Mouse (Mus musculus) thymus, postnatal 25 days (tissue): Measurements from ENCODE around the gene Rreb1.
A peak's percentile ranks its signal among the peaks of the same experiment; 100 is the strongest.

Experiments
- DNase-seq: peaks from one replicate; pipeline ENCODE4 v3.0.0; 2022

Gene Rreb1

DNA sequence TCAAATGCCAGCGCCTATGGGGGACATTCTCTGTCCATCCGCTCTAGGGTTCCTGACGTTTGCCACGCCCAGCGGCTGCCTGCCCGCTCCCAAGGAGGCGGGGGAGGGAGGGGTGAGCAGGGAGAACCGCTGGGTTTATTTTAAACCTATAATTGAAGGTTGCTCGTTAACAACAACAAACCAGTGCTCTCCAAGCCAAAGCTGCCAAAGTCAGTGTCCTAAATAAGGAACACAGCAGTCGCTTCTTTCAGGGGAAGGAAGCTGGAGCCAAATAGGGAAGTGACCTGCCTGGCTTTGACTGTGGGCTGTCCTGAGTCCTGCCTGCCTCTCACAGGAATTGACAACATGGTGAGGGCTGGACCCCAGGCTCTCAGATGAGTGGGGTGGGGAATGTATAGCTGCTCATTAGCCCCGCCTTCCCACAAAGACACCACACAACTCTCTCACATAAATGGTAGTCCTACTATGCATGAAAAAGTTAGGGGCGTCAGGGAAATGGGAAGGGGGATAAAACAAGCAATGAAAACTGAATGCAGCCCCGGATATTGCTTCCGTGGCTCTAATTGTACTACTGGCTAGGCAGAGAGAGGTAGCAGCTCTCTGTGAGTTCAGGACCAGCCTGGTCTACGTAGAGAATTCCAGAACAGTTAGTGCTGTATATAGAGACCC is 181.2 kb downstream of the Rreb1 start:
- no peak for DNase-seq

- DNase-seq: no peak
These were observed 181.7 kb downstream of the Rreb1 start for GRCm38 (mm10) chr13:37959936-37960335.

- no peak for DNase-seq
These were observed 184.3 kb downstream of the Rreb1 start for GRCm38 (mm10) chr13:37962541-37962940.

DNA sequence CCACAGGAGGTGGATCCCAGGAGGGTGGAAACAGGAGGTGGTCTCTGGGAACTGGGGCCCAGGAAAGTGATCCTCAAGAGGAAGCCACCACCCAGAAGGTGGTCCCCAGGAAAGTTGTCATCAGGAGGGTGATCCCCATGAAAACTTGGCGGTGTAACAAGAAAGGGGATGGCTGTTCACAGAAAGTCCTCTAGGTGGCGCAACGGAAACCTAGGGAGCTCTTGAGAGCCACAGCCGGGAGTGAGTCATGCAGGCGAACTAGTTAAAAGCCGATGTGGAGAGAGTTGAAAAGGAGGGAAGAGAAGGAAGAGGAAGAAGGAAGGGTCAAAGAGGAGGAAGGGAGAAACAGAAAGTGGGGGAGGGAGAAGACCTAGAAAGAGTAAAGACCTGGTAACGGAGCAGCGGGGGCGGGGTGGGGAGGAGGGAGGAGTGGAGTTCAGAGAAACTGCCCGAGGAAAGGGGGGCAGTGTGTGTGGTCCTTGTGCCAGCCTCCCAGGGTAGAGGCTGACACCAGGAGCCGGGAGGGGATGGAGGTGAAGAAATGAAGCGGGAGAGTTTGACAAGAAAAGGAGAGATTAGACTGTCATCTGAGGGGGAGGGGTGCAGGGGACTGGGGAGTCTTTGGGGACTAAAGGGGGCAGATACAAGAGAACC is 185.3 kb downstream of the Rreb1 start:
- peak; percentile 73 for DNase-seq

DNA sequence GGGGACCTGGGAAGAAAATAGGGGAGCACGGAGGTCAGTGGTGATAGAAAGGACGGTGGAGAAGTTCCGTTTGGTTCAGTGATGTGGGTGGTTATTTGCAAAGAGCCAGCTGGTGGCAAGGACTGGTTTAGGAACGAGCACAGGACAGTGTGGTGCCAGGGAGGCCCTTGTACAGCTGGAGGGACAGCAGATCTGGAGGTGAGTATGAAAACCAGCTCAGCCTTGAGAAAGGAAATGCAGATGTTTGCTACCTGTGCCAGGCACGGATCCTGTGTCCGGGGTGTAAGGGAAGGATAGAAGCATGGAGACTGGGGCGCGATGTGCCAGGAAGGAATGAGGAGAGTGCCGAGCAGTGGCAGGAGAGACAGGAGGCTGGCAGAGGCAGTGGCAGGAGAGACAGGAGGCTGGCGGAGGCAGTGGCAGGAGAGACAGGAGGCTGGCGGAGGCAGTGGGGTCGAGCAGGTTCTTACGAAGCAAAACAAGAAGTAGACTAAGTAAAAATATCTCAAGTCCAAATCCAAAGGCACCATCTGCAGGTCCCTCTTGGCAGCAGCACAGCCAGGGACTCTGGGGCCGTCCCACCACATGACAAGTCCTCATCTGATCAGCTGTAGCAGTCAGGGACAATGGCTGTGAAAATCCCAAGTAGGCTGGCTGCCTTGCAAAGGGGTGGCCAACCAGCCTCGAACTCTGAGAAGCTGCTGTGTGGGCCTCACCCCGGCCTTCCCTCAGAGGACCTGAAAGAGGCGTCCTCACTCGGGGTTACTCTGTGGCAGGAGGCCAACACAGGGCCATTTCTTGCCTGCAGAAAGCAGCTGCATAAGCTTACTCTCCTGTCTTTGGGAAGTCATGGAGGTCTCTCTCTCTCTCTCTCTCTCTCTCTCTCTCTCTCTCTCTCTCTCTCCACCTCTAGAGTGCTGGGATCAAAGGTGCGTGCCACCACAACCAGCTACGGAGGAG is 186.2 kb downstream of the Rreb1 start:
- no peak for DNase-seq

DNA sequence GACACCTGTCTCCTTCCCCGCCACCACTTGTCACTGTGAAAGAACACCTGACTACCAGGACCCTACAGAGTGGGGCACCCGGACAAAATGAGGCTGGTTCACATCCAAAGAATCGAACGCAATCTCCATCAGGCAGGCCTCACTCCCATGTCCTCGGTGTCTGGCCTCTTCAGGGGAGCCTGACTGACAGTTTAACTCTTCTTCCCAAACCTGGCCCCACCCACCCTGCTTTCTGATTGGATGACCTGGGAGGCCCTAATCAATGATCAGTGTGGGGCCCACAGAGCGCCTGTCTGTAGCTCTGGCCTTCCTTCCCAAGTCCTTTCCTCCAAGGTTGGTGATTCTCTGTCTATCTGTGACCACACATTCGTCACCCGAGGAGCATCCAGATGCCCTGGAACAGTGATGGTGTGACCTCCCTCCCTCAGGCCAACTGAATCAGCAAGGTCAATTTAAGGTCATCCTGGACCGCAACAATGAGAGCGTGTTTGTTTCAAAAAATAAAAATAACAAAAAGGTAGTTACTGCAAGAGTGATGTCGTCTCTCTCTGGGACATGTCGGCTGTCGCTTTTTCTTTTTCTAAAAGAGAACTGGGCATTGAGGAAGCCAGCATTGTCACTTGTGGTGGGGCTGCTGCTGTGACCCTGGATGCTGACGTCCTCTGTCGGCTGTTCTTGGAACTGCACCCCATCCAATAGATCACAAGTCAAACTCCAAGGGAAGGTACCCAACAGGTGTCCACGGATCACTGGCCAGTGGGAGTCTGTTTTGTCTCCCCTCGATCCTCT is 187.1 kb downstream of the Rreb1 start:
- DNase-seq: no peak

DNA sequence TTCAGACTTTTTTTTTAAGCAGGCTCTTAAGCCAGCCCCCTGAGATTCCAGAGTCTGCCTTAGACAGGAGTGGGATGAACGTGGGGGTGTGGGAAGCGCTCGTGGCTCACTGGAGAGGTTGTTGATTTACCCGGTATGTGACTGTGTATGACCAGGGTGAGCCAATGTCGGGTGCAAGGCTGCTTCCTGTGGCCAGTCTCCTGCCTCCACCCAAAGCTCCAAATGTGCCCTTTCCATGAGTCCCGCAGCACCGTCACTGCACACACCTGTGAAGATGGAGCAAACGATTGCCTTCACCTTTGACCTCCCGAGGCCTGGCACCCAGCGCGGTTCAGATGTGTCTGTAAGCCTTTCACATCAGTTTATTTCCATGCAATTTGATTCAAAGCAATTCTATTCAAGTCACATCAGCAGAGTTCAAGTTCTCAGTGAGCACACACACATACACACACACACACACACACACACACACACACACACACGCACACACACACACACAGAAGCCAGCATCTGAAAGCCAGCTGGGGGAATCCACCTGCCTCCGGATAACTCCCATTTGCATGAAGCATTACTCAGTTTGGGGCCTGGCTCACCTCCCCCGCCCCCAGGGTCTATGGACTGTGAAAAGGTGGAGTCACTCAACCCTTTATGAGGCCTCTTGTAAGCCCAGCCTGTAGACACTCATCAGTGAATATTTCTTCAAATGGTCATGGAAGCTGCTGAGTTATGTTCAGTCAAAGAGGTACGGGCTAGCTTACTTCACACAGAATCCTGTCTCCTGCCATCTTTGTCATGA is 188.3 kb downstream of the Rreb1 start:
- no peak for DNase-seq

DNA sequence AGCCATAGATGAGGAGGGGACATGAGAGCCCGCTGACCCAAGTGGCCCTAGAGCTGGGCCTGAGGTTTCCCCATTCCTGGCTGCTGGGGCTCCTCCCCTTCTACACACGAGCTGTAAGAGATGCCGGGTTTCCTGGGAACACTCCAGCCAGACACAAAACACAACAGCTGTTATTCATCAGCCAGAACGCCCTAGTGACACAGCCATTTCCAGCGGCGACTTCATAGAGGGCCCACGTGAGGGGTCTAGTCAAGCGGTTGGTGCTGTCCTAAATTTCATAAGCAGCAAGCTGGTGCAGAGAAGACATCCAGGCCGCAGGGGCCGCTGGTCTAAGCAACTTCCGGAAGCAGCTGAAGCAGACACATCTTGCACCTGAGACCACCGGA is 188.8 kb downstream of the Rreb1 start:
- DNase-seq: no peak

GRCm38 (mm10) chr13:37967565-37967964 is 189.4 kb downstream of the Rreb1 start:
- no peak for DNase-seq

DNA sequence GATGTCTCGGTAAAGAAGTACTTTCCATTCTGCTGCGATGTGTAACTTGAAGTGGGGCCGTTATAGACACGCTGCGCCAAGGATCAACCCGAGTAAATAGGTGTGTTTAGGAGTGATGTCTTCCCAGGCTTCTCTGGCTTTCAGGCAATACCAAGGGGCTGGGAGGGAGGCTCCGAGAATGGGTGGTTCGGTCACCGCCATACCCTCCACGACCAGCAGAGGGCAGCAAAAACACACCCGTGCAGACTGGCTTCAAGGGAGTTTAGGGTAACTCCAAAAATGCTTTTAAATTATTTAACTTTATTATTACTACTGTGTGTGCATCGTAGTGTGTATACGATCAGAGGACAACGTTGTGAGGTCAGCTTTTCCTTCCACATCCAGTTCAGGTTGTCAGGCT is 191.1 kb downstream of the Rreb1 start:
- peak; percentile 86 for DNase-seq

GRCm38 (mm10) chr13:37969988-37970387 is 191.8 kb downstream of the Rreb1 start:
- DNase-seq: no peak

DNA sequence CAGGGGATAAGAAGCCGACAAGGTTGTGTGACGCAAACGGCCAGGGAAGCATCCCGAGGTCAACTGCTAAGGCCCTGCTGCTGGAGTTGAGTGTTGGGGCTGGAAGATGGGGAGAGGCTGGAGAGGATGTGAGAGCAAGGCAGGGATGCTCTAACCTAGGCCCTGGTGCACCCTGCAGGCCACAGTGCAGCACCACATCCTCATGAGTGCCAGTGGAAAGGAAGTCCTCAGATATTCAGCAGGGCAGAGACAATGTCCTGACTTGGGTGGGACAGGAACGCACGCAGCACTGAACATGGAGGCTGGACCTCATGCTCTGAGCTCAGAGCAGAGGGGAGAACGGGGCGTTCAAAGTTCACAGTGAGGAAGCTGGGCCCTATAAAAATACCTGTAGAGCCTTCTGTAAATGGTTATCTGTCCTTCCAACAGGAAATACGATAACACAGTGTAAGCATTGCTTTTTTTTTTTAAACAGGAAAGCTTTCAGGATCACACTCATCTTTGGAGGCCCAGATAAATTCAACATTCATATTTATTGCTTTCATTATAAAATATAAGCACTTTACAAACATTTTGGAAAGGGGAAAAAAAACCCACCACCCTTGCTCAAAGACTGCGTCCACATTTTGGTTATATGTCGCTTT is 192.8 kb downstream of the Rreb1 start:
- no peak for DNase-seq

- DNase-seq: no peak
These were observed 195.8 kb downstream of the Rreb1 start for GRCm38 (mm10) chr13:37974036-37974435.

GRCm38 (mm10) chr13:37974731-37975130 is 196.5 kb downstream of the Rreb1 start:
- DNase-seq: no peak

DNA sequence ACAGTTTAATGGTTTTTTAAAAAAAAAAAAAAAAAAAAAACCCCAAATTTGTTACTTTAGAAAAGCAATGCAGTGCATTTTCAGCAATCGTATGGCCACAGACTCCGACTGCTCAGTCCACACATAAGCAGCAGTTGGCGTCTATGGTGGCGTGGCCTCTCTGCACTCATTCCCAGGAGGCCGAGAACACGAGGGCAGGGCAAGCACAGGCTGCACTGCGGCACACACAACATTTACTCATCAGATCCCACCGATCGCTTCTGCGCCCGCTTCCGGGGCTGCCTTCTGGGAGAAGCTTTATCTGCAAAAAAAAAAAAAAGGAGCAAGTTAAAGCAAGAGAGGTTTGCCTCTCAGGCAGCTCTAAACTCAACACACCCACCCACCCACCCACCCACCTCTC is 201.3 kb downstream of the Rreb1 start:
- DNase-seq: no peak

DNA sequence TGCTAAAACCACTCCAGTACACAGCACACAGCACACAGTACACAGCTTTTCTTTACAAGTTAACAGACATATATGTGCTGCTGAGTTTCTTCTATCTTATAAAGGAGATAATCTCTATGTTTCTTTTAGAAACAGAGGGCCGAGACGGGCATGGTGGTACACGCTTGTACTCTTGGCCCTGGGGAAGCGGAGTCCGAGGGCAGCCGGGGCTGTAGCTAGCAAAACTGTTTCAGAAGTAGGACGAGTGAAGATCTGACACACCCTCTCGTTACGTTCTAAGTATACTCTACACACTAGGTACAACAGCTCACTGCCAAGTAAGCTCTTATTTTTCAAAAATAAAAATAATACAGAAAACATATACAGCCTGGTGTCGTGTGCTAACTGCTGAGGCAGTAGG is 202.1 kb downstream of the Rreb1 start:
- DNase-seq: no peak

DNA sequence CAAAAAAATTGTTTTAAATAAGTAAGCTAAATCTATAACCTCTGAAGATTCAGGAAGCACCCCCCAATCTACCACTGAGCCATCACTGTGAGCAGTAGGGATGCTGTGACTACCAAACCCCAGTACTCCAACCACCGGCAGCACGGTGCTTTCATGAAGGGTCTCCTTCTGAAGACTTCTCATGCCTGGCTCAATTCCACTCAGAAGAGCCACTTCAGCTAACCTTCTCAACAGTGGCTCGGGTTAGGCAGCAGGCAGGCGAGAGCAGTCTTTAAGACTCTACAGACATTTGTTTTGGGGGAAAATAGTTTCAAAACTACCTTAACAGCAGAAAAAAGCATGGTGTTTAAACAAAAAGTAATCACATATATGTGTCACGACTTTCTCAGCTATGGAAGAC is 202.9 kb downstream of the Rreb1 start:
- DNase-seq: no peak

- no peak for DNase-seq
These were observed 208.0 kb downstream of the Rreb1 start for GRCm38 (mm10) chr13:37986166-37986565.

DNA sequence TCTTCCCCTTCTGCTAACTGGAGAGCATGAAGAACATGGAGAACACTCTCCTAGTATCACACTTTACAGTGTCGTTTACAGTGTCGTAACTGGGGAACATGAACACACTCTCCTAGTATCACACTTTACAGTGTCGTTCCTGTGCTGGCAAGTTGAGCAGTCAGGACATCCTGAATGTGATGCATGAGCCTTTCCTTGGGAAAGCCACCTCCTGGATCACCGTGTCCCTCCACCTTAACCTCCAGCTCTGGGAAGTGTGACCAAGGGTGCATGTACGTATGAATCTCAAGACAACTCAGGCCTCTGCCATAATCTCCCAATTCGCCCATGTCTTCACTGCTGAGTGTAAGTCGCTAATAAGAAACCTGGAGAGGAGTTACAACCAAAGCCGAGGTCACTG is 211.5 kb downstream of the Rreb1 start:
- no peak for DNase-seq

- DNase-seq: no peak
These were observed 214.6 kb downstream of the Rreb1 start for GRCm38 (mm10) chr13:37992638-37993371.

DNA sequence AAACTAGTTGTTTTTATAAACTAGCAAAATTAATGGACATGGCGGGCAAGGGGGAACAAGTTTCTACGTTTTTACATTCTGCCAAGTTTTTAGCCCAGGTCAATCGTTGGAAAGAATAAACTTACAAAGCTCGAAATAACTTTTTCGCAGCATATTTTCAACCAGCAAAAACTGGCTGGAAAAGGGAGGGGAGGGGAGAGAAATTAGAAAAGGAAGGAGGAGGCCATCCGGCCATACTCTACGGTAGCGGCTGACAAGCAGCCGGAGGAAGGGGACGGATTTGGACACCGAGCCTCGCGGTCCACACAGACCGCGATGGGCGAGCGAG is 215.1 kb downstream of the Rreb1 start:
- DNase-seq: no peak
